Mouse (Mus musculus) splenic B cell, adult 2 months (primary cell): ENCODE measurements around the gene Rbm42.

Source experiments
- DNase-seq: peaks from one replicate; pipeline ENCODE4 v3.0.0-alpha.2; 2011; ENCODE audit warnings: low read depth, low spot score
- H3K27me3 ChIP-seq: 2 replicates; pipeline ENCODE4 v1.6.1; 2012; ENCODE audit warnings: mild to moderate bottlenecking, low read length, moderate library complexity, mixed read lengths; ENCODE audit not compliant: control insufficient read depth, poor library complexity, insufficient read depth, severe bottlenecking
- H3K36me3 ChIP-seq: 2 replicates; pipeline ENCODE4 v1.6.1; 2012; ENCODE audit warnings: mild to moderate bottlenecking, low read length, moderate library complexity, mixed read lengths; ENCODE audit not compliant: control insufficient read depth, poor library complexity, insufficient read depth, severe bottlenecking

The Rbm42 gene

DNA sequence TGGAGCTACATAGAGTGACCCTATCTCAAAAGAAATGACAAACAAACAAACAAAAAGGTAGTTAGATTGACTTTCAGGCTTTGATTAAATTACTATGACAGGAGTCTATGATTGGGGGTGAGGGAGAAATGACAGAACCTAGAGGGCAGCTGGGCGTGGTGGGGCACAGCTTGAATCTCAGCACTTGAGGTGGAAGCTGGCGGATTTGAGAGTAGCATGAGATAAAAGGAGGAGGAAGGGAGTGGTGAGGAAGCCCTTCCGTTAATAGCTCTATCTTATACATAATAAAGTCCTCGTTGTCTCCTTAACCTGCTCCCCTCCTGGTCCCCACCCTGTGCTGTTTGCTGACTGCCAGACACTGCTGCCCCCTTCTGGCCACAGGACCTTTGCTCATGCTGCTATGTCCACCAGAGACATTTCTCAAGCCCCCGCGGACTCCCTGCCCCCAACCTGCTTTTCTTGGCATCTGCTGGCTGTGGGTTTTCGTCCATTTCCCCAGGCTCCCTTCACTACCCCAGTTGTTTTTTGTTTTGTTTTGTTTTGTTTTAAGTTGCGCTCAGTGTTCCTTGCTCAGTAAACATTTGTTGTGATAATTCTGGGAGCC lies 42.3 kb downstream of the Rbm42 start:
- no peaks in the 10 kb centered on the region for H3K27me3 ChIP-seq
- peak; percentile 84 for DNase-seq

DNA sequence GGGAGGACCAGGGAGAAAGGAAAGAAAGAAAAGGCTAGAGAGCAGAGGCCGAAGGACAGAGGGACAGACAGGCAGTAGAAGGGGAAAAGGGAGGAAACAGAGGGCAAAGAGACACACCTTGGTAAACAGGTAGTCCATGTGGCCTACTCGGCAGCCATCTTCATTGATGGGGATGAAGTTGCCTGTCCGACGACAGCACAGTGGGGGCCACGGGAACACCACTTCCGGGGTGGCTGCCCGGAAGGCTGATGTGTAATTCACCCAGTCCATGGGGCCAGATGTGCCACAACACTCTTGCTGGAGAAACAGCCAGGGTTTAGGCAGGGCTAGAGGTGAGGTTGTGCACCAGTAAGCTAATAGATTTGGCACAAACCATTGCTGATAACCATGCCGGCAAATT lies 45.2 kb downstream of the Rbm42 start:
- no peaks in the 10 kb centered on the region for H3K36me3 ChIP-seq
- DNase-seq, result no peak
- no peaks in the 10 kb centered on the region for H3K27me3 ChIP-seq

More for the DNA sequence above, 42.3 kb downstream of the Rbm42 start:
- no peaks in the 10 kb centered on the region for H3K36me3 ChIP-seq

DNA sequence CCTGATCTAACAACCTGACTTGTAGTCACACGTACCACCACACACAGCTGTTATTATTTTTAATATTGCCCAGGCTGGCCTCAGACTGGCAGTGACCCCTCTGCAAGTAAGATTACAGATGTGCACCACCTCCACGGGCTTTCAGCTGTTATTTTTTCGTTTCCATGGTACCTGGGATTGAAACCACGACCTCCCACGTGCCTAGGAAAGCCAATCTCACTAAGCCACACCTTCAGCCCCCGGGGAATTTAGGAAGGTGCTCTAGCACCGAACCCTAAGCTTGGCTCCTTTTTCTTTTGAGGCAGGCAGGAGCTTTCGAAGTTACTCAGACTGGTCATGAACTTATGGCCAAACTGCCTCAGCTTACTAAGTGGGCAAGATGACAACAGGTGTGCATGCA lies 45.7 kb downstream of the Rbm42 start:
- H3K36me3 ChIP-seq, result no peaks in the 10 kb centered on the region
- no peaks in the 10 kb centered on the region for H3K27me3 ChIP-seq
- no peak for DNase-seq

GRCm38 (mm10) chr7:30602583-30602982 lies 47.5 kb downstream of the Rbm42 start:
- Histone ChIP-seq H3K27me3 (no peaks in the 10 kb centered on the region), H3K36me3 (no peaks in the 10 kb centered on the region)
- no peak for DNase-seq

DNA sequence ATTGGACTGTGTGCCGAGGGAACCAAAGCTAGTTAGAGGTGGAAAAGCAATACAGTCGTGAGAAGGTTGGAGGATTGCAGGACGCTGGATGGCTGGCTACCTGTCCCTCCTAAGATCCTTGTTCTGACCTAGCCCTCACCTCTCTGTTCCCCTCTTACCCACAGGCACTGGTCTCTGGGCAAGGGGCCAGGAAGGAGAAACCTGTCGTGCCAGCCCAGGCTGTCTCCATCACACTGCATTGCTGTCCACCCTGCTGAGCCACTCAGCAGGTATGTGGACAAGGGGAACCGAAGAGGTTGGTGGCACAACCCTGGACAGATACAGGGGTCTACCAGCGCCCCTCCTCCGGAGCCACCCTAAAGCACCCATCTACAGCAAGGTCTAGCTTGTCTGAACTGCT lies 49.5 kb downstream of the Rbm42 start:
- DNase-seq, result no peak
- Histone ChIP-seq H3K27me3 (no peaks in the 10 kb centered on the region), H3K36me3 (no peaks in the 10 kb centered on the region)

GRCm38 (mm10) chr7:30599933-30600353 lies 50.2 kb downstream of the Rbm42 start:
- no peaks in the 10 kb centered on the region for H3K36me3 ChIP-seq
- DNase-seq, result peak; percentile 64
- no peaks in the 10 kb centered on the region for H3K27me3 ChIP-seq

- no peaks in the 10 kb centered on the region for H3K36me3 ChIP-seq
- H3K27me3 ChIP-seq, result no peaks in the 10 kb centered on the region
- no peak for DNase-seq
Observed at GRCm38 (mm10) chr7:30598786-30599185, 51.3 kb downstream of the Rbm42 start, which contains the start of gene Zbtb32. Gene Zbtb32, minus strand, starts transcription at chr7:30598909.

- Histone ChIP-seq H3K36me3 (no peaks in the 10 kb centered on the region), H3K27me3 (no peaks in the 10 kb centered on the region)
- DNase-seq, result no peak
Observed at GRCm38 (mm10) chr7:30596811-30597210, 53.3 kb downstream of the Rbm42 start.

DNA sequence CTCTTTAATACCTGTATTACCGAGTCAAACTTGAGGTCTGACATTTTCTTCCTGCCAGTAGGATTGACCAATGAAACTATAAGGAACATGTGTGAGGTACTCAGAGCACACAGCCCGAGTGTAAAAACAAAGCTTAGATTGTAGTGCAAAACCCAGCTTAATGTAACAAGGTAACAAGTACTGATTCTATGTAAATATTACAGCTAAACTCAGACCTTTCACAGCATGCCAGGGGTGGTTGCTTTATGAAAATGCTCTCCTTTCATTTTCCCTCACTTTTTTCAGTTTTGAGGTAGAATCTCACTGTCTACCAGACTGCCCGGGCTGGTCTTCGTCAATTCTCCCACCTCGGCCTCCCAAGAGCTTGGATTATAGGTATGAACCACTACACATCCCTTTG lies 54.0 kb downstream of the Rbm42 start:
- H3K27me3 ChIP-seq, result no peaks in the 10 kb centered on the region
- no peaks in the 10 kb centered on the region for H3K36me3 ChIP-seq
- DNase-seq, result no peak

DNA sequence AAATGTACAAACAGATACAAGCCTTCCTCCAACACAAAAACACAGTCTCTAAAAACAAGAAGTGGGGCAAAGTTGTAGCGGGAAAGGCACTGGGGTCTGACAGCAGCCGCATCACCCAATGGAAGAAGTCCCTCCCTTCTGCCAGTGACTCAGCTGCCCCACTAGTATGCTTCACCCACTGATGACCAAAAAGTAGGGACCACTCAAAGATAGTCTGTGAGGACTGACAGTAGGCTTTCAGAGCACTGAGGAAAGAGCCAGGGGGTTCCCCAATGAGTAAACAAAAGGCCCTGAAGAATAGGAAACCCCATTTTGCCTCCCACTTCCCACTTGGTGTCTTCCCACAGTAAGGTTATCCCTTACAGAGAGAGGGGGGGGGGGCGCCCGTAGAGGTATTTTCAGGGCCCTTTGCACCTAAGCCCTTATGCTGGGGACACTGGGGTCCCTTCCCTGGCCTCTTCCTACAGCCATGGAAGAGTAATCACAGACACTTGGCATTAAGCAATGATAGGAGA lies 55.5 kb downstream of the Rbm42 start:
- no peaks in the 10 kb centered on the region for H3K27me3 ChIP-seq
- no peaks in the 10 kb centered on the region for H3K36me3 ChIP-seq
- DNase-seq, result peak; percentile 48

DNA sequence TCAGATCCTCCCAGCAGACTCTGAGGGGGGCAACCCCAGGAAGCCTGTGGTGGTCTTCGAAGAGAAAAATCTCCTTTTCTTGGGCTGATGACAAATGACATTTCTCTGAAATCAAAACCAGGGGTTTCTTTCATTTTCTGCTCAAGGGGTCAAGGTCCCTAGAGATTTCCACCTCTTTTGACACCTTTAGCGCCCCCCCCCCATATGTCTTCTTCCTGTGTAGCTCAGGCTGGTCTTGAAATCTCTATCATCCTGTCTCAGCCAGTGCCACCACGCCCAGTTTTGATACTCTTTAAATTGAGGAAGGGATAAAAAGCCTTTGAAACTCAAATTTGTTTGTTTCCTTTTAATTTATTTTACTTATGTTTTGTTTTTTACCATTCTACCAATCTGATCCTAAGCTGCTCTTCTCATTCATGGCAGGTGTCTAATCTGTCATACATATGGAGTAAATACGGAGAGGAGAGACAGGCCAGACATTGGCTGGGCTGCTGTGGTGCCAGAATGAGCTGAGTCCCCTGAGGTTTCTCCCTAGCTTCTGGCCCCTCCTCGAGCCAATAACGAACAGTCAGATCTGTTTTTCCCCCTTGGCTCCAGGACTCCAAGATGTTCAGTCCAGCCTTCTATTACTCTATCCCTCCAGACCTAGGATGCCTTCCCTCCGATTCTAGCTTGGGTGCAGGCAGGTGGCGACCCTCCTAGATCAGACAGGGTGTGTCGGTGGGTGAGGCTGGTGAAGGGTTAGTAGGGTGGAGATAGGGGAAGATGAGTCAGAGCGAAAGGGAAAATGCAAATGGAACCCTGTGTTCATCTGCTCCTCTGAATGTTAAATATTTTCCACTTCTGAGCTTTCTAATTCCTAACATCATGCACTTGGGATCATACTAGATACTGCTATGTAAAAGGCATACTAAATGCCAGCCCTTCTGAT lies 56.3 kb downstream of the Rbm42 start:
- no peaks in the 10 kb centered on the region for H3K27me3 ChIP-seq
- no peaks in the 10 kb centered on the region for H3K36me3 ChIP-seq
- peak; percentile 61 for DNase-seq

GRCm38 (mm10) chr7:30592772-30593423 lies 57.2 kb downstream of the Rbm42 start:
- H3K36me3 ChIP-seq, result no peaks in the 10 kb centered on the region
- H3K27me3 ChIP-seq, result no peaks in the 10 kb centered on the region
- peak; percentile 35 for DNase-seq

DNA sequence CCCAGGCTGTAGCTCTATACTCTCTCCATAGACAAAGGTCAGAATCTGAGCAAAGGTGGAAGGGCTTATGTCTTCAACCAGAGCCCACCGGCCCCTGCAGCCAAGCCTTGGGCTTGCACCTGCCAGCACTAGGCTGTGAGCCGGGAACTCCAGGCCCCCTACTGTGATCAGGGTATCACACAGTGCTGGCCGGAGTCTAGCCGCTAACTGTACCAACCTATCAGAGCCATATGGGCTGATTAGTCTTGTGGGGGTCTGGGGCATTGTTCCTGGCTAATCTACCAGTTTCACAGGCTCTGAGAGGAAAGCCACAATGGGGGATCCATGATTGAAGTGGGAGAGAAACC lies 58.5 kb downstream of the Rbm42 start:
- no peaks in the 10 kb centered on the region; the same call in 1 of the 2 replicates for H3K36me3 ChIP-seq
- no peaks in the 10 kb centered on the region for H3K27me3 ChIP-seq
- no peak for DNase-seq
